Mouse (Mus musculus) testis, postnatal 10 days (tissue): ENCODE results near the gene Pick1.

ENCODE experiments used
- DNase-seq: peaks from one replicate; pipeline ENCODE4 v3.0.0; 2021; ENCODE audit warnings: low spot score

The Pick1 gene

GRCm38 (mm10) chr15:79229058-79229821, at the start of gene Pick1, which contains the start of gene Gm49486:
Gene Pick1 (plus strand): TSS chr15:79229173.
Gene Gm49486 (plus strand): TSS chr15:79229391.
- DNase-seq, result peak; percentile 94

- no peak for DNase-seq
These were observed 43.8 kb upstream of the Pick1 start for GRCm38 (mm10) chr15:79185213-79185612.

DNA sequence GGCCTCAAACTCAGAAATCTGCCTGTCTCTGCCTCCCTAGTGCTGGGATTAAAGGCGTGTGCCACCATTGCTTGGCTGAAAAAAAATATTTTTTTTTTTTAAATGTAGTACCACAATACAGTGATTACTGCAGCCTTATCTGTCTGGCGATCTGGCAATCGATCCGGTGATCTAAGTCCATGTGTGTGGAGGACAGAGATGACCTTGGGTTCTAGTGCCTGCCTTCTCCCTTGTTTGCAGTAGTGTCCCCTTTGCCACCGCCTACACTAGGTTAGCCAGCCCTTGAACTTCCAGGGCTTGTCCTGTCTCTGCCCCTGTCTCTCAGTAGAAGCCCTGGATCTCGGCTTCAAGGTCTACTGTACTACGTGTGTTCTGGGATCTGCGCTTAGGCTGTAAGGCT, 41.2 kb upstream of the Pick1 start:
- DNase-seq, result no peak

DNA sequence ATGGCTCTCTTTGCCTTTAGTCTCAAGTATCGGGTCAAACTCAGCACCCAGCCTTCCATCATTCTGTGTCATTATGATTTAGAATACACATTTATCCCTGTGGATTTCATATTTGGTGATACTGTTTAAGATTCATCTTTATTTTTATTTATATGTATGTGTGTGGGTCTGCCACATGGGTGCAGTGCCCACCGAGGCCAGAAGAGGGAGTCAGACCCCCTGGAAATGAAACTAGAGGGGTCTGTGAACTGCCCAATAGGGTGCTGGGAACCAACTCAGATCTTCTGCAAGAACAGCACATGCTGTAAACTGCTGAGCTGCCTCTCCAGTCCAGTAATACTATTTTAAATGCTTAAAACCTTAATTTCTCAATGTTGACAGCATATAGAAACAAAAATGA, 37.5 kb upstream of the Pick1 start:
- DNase-seq, result no peak

DNA sequence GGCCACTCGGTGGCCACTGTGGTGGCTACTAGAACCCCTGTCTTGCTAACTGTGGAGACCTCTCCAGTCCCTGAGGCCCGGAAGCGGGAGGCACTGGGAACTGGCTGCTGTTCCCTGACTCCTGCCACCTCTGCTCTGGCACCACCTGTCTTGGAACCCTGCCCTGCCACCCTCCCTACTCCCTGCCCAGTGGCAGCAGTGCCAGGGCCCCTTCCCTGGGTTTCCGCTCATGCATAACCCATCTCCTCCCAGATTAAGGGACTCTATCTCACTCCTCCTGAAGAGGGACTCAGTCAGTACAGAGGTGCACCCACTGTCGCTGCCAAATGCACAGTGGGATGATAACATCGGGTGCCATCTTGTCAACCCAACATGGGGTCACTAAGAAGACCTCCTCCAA, 36.5 kb upstream of the Pick1 start:
- DNase-seq, result peak; percentile 70

GRCm38 (mm10) chr15:79192885-79193845, 35.8 kb upstream of the Pick1 start:
- peak; percentile 76 for DNase-seq

- DNase-seq, result no peak
These were observed 34.9 kb upstream of the Pick1 start for GRCm38 (mm10) chr15:79194048-79194447.

GRCm38 (mm10) chr15:79194946-79195345, 34.0 kb upstream of the Pick1 start:
- no peak for DNase-seq

DNA sequence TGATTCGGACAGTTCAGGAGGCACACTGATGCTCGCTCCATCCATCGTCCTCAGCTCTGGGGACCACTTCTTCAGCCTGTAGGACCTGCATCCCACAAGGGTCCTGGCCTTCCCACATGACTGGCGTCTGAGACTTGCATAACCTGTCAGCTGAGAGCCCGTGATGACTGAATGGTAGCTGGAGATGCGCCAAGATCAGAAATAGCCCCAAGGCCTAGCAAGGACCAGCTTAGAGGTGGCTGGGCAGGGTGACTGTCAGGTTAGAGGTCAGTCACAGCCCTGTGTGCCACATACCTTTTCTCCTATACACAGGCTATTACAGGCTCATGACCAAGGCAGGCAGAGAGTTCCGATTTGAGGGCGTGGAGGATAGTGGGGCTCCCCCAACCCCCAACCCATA, 33.5 kb upstream of the Pick1 start:
- DNase-seq, result no peak

- no peak for DNase-seq
These were observed 29.5 kb upstream of the Pick1 start for GRCm38 (mm10) chr15:79199390-79199976.

DNA sequence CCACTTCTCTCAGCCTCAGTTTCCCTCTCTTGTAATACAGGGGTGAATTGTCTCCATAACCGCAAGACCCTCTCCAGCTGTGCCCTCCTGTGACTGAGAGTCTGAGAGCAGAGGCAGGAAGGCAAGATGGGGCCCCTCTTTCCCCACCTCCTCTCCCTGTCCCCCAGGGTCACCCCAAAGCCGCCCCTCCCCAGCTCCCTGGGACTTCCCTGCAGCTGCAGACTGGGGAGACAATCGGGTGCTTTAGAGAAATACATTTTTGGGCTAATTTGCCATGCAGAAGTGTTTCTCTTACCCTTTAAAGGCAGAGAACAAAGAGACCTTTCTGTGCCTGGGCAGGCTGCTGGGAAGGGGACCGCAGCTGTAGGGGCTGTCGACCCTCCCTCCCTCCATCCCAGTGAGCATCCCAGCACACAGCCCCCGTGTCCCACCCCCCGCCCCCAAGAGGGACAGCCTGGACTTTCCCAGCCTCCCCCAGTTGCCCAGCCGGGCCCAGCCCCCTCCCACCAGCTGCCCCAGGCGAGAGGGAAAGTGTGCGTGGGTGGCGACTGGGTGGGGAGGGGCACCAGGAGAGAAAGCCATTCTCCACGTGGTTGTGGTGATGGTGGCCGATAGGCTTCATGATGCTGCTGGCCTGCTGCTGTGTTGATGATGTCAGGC, 27.4 kb upstream of the Pick1 start:
- no peak for DNase-seq

GRCm38 (mm10) chr15:79202575-79202974, 26.4 kb upstream of the Pick1 start:
- no peak for DNase-seq

GRCm38 (mm10) chr15:79208211-79208610, 20.8 kb upstream of the Pick1 start:
- no peak for DNase-seq

DNA sequence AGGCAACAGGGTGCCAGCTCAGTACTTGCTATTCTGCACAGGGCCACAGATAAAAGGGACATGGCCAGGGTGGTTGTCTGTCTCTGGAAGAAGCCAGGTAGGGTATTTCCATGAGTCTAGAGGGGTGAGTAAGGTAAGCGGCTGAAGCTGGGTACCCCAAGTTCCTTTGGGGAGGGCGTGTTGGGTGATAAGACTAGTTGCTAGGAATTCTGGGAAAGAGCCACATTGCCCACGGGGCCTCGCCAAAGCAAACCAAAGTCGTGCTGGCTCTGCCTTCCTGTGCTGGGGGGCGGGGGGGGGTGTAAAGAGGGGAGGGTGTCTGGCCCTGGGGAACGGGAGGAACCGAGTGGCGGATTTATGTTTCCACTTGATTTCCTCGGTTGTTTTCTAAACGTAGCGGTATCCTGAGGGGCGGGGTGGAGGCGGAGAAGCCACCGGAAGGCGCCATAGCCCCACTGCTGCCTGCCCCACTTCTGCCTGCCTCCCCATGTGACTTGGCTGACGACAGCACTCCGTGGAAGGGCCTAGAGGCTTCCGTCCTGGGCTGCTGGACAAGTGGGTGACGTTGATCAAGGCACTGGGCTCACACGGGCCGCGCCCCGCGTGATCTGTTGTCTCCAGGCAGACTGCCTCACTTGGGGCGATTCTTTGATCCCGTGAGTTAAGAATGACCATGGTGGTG, 20.1 kb upstream of the Pick1 start:
- DNase-seq, result no peak

DNA sequence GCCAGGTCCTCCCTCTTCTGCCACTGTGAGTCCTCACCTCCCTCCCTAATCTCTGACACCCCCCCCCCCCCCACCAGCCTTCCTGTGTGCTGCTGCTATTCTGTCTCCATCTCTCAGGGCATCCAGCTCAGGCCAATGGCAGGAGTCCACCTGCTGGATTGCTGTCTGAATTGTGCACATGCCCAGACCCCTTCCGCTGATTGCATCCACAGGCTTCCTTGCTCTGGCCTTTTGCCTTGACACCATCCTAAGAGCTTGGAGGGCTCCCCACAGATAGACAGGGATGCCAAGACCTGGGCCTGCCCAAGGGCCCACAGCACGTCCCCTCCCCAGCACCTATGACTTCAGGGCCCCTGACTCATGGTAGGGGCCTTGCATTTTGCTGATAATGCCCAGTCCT, 18.6 kb upstream of the Pick1 start:
- DNase-seq, result no peak

- DNase-seq, result no peak
These were observed 16.1 kb upstream of the Pick1 start for GRCm38 (mm10) chr15:79212750-79213446.

- DNase-seq, result no peak
These were observed 15.4 kb upstream of the Pick1 start for GRCm38 (mm10) chr15:79213591-79213990.

GRCm38 (mm10) chr15:79216191-79216590, 12.8 kb upstream of the Pick1 start:
- no peak for DNase-seq

DNA sequence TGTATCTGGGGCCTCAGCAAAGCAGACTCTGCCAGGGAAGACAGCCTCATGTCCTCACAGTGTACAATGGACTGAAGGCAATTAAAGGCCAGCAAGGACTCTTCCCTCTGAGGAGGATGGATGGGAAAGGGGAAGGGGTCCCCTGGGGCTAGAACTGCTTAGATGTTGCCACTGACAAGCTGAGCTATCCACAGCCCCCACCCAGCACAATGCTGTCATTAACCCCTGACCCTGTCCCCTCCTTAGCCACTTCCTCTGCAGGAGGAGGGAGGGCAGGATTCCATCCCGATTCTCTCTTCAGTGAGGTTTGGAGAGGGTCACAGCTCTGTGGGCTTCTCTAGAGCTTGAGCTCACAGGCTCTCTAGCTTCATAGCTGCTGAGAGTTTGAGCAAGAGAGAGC, 9.4 kb upstream of the Pick1 start:
- no peak for DNase-seq

DNA sequence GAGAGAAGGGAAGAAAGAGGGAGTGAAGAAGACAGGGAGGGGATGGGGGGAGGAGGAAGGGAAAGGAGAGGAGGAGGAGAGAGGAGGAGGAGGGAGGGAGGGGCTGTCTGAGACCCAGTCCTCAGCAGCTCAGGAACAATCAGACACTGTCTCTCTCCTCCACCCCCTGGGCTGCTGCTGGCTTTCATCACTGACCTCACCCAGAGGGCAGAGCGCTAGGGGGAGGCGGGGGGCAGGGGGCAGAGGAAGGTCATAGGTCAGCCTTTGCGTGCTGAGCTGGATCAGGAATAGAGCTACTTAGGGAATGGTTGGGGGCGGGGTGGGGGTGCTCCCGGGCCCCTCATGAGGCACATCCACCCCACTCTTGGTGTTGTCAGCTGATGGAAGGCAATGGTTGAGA, 5.3 kb upstream of the Pick1 start:
- no peak for DNase-seq

DNA sequence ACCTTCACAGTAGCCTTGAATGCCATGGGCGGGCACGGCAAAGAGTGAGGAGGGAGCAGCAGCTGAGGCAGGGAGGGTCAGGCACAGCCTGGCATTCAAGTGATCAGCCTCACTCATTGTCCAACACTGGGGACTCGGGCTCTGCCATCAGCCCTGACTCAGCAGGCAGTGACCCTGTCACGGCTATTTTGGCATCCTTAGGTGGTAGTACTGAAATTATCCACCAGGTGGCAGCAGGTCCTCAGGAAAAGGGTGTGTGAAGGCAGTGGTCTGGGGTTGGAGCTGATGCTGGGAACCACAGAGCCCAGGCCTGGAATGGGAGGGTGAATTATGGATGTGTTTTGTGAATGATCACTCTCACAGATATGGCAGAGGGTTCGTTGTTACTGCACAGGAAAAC, 4.3 kb upstream of the Pick1 start:
- peak; percentile 91 for DNase-seq
